Mouse (Mus musculus) cerebellum, postnatal 14 days (tissue): ENCODE results near the gene Tpmt.

ENCODE experiments used
- DNase-seq, 2 experiments: peaks; one replicate each; pipeline ENCODE4 v3.0.0; 2021; ENCODE audit warnings: mixed read lengths in 2 of 2

The Tpmt gene

DNA sequence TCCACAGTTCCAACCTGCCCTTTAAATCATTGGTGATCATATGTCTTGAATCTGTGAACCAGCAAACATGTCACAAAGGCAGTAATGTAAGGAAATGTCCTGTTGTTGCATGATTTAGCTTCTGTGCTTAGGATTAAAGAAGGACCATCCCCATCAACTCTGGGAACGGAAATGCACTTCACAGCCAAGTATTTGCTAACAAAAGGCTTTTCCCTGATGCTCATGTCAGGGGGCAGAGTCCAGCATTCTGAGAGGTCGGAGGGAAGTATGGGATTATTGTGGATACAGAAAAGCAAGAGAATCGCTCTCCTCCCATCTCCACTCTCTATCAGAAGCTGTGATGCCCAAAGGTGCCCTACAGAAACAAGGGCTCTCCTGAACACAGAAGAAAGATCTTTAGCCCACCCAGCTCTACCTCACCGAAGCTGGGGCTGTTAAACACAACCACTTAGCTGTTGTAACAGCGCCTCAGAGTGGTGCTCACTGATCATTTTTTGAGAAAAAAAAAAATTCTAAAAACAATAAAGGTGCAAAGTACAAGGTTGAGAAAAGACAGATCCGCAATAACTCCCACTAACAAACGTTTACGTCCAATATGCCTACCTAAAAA, 2.4 kb downstream of the Tpmt start:
- peak in 1 of 2 experiments; percentile 16 for DNase-seq

GRCm38 (mm10) chr13:47040061-47040460, 4.5 kb downstream of the Tpmt start:
- DNase-seq: no peak

GRCm38 (mm10) chr13:47037946-47038345, 6.6 kb downstream of the Tpmt start:
- no peak for DNase-seq

GRCm38 (mm10) chr13:47033602-47034001, 10.9 kb downstream of the Tpmt start:
- DNase-seq: no peak

GRCm38 (mm10) chr13:47030376-47031107, 14.0 kb downstream of the Tpmt start:
- DNase-seq: no peak

DNA sequence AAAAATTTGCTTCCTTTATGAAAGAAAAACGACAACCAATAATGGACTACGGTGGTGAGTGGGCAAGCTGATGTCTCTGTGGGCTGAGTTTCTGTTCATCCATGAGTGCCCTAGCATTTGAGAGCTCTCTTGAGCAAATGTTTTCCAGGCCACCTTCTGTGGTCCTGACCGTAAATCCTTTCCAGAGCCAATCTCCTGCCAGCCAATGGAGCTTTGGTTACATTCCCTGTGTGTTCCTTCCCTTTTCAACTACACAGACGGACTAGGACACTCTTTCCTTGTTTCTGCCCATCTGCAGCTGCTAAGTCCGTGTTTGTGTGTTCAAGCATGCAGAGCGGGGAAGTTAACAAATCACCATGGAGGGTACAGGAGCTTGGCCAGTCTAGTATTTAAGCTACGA, 23.7 kb downstream of the Tpmt start:
- peak in 1 of 2 experiments; percentile 25 for DNase-seq

DNA sequence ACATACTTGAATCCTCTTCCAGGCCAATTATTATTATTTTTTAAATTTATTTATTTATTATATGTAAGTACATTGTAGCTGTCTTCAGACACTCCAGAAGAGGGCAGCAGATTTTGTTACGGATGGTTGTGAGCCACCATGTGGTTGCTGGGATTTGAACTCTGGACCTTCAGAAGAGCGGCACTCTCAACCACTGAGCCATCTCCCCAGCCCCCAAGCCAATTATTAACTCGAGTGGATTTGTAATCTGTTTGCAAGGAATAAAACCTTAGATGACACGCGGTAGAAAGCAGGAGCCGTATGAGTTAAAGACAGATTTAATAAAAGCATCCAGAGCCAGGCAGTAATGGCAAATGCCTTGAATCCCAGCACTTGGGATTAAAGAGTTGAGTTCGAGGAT, 24.8 kb downstream of the Tpmt start:
- DNase-seq: no peak

DNA sequence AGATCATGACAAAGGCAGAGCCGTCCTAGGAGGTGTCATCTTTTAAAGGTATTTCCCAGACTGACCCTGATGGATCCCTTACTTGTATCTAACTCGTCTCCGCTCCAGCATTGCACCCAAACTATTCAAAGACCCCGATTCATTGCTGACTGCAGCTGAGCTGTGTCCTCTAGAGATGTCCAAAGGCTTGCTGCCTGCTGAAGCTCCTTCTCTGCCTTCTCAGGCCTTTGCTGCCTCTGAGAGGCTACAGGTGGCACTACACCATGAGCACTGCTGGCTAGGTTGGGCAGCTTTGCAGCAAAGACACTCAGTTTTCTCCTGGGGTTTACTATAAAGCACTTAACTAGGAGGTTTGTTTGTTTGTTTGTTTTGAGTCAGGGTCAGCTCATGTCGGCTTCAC, 27.3 kb downstream of the Tpmt start:
- peak; percentile 77 to 81 for DNase-seq

DNA sequence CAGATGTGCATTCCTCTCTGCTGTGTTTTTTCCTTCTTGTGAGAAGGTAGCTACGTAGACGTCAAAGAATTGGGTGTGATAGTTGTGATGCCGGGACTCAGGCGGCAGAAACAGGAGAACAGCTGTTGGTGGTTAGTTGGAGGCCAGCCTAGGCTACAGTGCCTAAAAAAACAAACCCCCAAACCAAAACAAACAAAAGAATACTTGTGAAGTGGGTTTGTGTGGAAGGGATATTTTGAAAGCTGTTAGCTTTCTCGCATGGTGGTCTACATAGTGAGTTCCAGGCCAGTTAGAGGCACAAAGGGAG, 29.4 kb downstream of the Tpmt start:
- DNase-seq: no peak

DNA sequence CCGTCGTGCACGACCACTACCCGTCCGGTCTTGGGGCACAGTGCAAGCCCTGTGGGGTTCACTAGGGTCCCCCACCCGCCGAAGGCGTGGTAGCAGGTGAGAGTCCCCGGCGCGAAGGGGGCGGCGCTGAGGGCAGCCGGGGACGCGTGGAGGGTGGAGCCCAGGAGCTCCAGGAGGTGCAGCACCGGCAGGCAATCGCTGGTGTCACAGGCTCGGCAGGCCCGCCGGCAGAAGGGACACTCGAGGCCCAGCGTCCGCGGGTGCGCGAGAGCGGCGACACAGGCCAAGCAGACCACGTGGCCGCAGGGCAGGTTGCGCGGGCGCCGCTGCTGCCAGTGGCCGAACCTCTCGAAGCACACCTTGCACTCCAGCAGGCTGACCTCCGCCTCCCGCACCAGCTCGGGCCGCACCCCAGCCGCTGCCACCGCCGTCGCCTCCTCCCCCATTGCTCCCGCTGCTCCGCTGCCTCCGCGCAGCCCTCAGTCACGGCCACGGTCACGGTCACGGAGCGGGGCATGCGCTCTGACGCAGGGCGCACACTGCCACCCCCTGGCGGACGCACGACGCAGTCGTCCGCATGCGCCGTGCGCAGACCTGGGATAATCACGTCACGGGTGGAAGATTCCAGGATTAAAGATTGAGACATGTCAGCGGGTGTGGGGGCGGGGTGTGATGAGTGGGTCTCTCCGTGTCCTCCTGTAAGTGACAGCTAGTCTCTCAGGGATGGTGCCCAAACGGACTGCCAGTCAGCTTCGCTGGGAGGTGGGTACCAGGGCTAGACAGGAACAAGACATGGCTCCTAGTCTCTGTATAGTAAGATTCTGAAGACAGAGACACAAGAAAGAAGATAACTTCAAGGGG, 30.0 kb downstream of the Tpmt start, which contains the start of gene Nhlrc1:
Nhlrc1 (minus strand) TSS at position 517 of the 861 bp plus-strand sequence.
- DNase-seq: peak; percentile 90 to 92

- peak in 1 of 2 experiments; percentile 22 for DNase-seq
These were observed 30.8 kb downstream of the Tpmt start for GRCm38 (mm10) chr13:47013740-47014139.

DNA sequence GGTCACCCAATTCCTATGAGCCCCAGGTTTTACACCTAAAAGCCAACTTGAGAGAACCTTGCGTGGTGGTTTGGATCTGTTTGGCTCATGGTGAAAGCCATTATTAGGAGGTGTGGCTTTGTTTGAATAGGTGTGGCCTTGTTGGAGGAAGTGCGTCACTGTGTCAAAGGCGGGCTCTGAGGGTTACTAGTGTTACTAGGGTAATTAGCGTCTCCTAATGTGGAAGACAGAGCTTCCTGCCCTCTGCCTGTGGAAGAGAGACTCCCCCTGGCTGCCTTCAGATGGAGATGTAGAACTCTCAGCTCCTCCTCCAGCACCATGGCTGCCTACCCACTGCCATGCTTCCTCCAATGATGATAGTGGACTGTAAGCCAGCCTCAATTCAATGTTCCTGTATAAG, 42.9 kb downstream of the Tpmt start:
- no peak for DNase-seq

DNA sequence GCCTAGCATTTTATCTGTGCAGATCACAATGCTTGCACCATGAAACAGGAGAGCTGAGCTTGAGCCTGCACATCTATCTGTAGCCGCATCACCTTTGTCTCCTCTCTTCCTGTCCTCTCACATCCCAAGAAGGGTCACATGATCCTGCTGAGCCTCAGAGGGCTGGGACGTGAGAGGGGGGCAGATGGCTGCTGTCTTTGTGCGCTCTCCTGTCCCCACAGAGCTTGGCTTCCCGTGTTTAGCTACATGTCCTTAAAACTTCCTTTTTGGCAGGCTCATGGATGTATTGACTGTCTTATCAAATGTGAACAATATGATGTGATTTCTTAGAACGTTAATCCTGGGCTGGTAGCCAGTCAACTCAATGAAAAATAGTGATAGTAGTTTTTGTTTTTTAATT, 45.0 kb downstream of the Tpmt start:
- no peak for DNase-seq

DNA sequence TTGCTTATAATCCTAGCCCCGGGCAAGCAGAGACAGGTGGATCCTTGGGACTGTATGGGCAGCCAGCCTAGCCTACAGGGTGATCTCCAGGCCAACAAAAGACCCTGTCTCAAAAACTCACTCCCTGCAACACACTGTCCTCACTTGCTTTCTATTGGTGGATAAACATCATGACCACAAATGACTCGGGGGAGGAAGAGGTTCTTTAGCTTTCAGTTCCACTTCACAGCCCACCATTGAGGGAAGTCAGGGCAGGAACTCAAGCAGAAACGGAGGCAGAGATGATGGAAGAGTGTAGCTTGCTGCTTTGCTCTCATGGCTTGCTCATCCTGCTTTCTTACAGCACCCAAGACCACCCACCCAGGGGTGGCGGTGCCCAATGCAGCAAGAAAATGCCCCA, 47.2 kb downstream of the Tpmt start:
- no peak for DNase-seq

DNA sequence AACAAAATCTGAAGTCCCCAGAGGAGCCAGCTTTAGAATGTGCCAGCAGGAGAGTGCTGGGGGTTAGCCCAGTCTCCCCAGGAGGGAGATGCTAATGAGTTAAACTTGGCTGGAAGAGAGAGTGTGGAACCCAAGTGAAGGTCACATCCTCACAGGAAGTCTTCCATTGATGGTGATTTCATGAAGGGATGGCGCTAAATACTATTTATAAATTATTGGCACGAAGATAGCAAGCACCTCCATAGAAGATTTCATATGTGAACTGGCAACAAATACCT, 51.3 kb downstream of the Tpmt start:
- peak; percentile 81 to 87 for DNase-seq

DNA sequence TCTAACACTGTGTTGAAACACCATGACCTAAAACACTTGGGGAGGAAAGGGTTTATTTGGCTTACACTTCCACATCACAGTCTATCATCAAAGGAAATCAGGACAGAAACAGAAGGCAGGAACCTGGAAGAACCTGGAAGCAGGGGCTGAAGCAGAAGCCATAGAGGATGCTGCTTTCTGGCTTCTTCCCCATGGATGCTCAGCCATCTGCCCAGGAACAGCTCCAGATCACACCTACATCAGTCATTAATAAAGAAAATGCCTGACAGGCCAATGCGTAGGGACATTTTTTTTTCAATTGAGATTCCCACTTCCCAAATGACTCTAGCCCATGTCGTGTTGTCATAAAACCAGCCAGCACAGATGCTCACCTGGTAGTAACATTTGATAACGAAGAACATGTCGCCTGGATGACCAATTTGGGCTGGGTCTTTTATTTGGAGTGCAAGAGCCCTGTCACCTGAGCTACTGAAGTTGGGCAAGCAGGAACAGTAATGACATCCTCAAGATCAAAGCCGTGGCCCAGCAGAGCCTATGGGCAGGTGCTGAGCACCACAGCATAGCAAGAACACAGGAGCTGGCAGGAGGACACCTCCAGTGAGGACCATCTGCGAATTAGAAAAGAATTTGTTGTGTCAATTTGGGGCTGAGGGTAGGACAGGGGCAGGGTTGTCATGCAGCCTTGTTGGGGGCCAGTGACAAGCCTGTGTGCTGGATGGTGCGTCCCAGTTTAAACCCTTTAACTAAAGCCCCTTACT, 51.8 kb downstream of the Tpmt start:
- DNase-seq: peak; percentile 76 to 80

GRCm38 (mm10) chr13:46990376-46991011, 54.0 kb downstream of the Tpmt start:
- peak; percentile 76 to 77 for DNase-seq

DNA sequence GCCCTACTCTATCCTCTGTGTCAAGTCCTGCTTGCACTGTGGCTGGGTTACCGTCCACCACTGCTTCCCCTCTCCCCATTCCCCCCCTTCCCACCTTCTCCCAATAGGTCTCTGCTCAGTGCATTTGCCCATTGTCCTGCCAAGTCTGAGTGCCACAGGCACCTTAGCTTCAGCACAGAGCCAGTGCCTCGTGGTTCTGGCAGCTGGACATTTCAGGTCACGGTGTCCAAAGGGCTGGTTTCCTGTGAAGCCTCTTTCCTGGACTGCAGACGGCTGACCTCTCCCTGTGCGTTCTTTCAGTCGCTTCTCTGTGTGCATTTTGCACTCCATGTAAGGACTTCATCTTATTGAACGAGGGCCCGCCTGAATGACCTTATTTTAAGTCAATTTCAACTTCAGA, 56.6 kb downstream of the Tpmt start:
- DNase-seq: no peak

GRCm38 (mm10) chr13:46986208-46986607, 58.3 kb downstream of the Tpmt start:
- DNase-seq: no peak

- no peak for DNase-seq
These were observed 60.7 kb downstream of the Tpmt start for GRCm38 (mm10) chr13:46983878-46984277.

- no peak for DNase-seq
These were observed 64.6 kb downstream of the Tpmt start for GRCm38 (mm10) chr13:46979836-46980490.

DNA sequence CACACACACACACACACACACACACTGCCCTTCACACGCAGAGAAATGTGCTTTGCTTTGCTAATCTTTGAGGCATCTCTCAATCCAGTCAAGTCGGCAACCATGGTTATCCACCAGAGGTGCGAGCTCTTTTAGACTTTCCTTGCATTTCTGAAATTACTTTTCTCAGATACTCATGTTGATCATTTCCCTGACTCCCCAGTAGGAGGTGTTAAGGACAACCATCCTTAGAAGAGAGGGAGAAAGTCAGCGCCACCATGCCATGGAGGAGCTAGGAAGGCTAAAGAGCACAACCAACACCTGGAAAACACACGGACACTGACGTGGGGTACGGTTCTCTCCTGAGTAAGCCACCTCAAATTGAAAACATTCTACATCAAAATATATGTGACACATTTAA, 68.0 kb downstream of the Tpmt start:
- no peak for DNase-seq
